ENCODE assay signal across 8 mouse cellular contexts in the genomic region with DNA sequence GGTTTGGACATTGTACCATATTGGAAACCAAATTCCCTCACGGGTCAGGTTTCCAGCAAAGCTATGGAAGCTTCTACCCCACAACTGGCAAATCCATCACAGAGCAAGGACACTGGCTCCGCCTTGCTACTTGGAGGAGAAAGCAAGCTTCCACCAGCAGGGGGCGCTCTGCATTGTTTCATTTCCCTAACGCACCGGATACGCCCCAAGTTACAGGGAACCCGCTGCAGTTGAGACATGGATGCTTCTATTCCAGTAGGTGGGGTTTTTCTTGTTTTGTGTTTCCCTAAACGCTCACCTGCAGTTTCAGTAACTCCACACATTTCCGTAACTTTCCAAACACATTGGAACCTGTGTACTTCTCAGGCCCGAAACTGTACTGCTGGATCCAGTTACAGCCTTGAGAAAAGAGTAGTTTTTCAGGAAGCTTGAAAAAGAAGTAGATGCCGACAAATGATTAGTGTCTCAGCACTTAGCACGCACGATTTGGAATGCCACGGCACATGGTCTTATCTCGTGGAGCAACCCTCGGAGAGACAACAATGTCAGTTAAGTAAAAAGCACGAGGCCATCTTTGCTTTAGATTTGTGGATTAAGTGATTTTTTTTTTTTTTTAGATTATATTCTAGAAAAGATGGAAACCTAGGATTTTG. TPM values are rescaled to one million over a fixed set of nuclear protein-coding genes. Genes with fewer than 3 reads are reported as not detected.
DNase-seq lines count a peak whose midpoint lies in the region; ATAC-seq and TF ChIP-seq lines count a peak whose summit lies in the region.

No protein-coding gene starts in this region.

- DNase-seq in 3T3-L1 (ENCODE audit: low read depth, low spot score): peak; percentile 65
- peak; percentile 69 for DNase-seq in adrenal gland, adult 8-10 months
- DNase-seq in embryo, embryonic 11.5 days (ENCODE audit: low read depth, low spot score): peak; percentile 68
- peak; percentile 80 to 89 for DNase-seq in gastrocnemius, postnatal 4 days (ENCODE audit: low spot score in 2 of 2)
- peak; percentile 86 for DNase-seq in kidney, adult 2 months
- peak; percentile 94 for DNase-seq in limb, embryonic 10.5 days (ENCODE audit: low spot score)
- peak; percentile 67 to 80 for DNase-seq in spleen, adult 2 months (ENCODE audit: low read depth in 1 of 2, low spot score in 2 of 2)

- H3K4me1 ChIP-seq in kidney, adult 2 months (ENCODE audit: control insufficient read depth, insufficient read depth, low read length): no peaks in the 10 kb centered on the region
- no peaks in the 10 kb centered on the region for H3K4me1 ChIP-seq in limb, embryonic 10.5 days
- no peaks in the 10 kb centered on the region for H3K4me1 ChIP-seq in midbrain, embryonic 16.5 days (ENCODE audit: control insufficient read depth, insufficient read depth, low read length)
- no peaks in the 10 kb centered on the region for H3K4me1 ChIP-seq in spleen, adult 2 months (ENCODE audit: control insufficient read depth, insufficient read depth, insufficient read length)

- peak; percentile 80 for ATAC-seq in midbrain, embryonic 16.5 days

- H3K9me3 ChIP-seq in limb, embryonic 10.5 days (replicated peaks): no peaks in the 10 kb centered on the region
- no peaks in the 10 kb centered on the region for H3K9me3 ChIP-seq in midbrain, embryonic 16.5 days (replicated peaks; ENCODE audit: control insufficient read depth, low read length, poor library complexity, severe bottlenecking)

- peak; percentile 88 for TF ChIP-seq CTCF in kidney, adult 2 months (conservative IDR thresholded peaks at IDR 0.05; ENCODE audit: insufficient read depth, insufficient read length, low read depth, low read length)
- TF ChIP-seq CTCF in spleen, adult 2 months (IDR thresholded peaks at IDR 0.05; ENCODE audit: extremely low read depth, insufficient read depth, insufficient read length, insufficient replicate concordance): peak; percentile 91

- no peaks in the 10 kb centered on the region for H3K36me3 ChIP-seq in kidney, adult 2 months (ENCODE audit: control insufficient read depth, insufficient read depth, low read length)
- no peaks in the 10 kb centered on the region for H3K36me3 ChIP-seq in limb, embryonic 10.5 days
- H3K36me3 ChIP-seq in midbrain, embryonic 16.5 days (ENCODE audit: control insufficient read depth, insufficient read depth, low read length): no peaks in the 10 kb centered on the region
- H3K36me3 ChIP-seq in spleen, adult 2 months (ENCODE audit: control insufficient read depth, insufficient read depth, low read length): peaks cover 19% of the 10 kb centered on the region

- H3K27ac ChIP-seq in kidney, adult 2 months (ENCODE audit: insufficient read depth, low read depth, low read length): no peak overlapping the region
- no peak overlapping the region for H3K27ac ChIP-seq in limb, embryonic 10.5 days
- H3K27ac ChIP-seq in midbrain, embryonic 16.5 days (ENCODE audit: low read length): no peak overlapping the region
- H3K27ac ChIP-seq in spleen, adult 2 months (ENCODE audit: insufficient read depth, low read length): no peak overlapping the region

- H3K9ac ChIP-seq in midbrain, embryonic 16.5 days (ENCODE audit: low read depth, low read length): no peak overlapping the region

- no peak for TF ChIP-seq POLR2A in kidney, adult 2 months (IDR thresholded peaks at IDR 0.05; ENCODE audit: low read depth, low read length)
- no peak for TF ChIP-seq POLR2A in spleen, adult 2 months (IDR thresholded peaks at IDR 0.05; ENCODE audit: low read depth, low read length)

- 32% methylated on average over 17 of the region's 17 CpGs for WGBS in kidney, adult 2 months
- WGBS in limb, embryonic 10.5 days: 47% methylated on average over 17 of the region's 17 CpGs
- 41% methylated on average over 17 of the region's 17 CpGs for WGBS in midbrain, embryonic 16.5 days
- 38% methylated on average over 17 of the region's 17 CpGs for WGBS in spleen, adult 2 months

- H3K4me2 ChIP-seq in midbrain, embryonic 16.5 days (ENCODE audit: low read length): no peak overlapping the region

- H3K27me3 ChIP-seq in kidney, adult 2 months (replicated peaks; ENCODE audit: control insufficient read depth, insufficient read depth, low read length): no peaks in the 10 kb centered on the region
- no peaks in the 10 kb centered on the region for H3K27me3 ChIP-seq in limb, embryonic 10.5 days (ENCODE audit: low read depth, poor library complexity, severe bottlenecking)
- no peaks in the 10 kb centered on the region for H3K27me3 ChIP-seq in midbrain, embryonic 16.5 days (ENCODE audit: control insufficient read depth, insufficient read depth, low read depth, low read length)
- H3K27me3 ChIP-seq in spleen, adult 2 months (ENCODE audit: control insufficient read depth, insufficient read depth, low read length): no peaks in the 10 kb centered on the region

- H3K4me3 ChIP-seq in kidney, adult 2 months (ENCODE audit: insufficient read depth, low read depth, low read length): no peak overlapping the region
- H3K4me3 ChIP-seq in limb, embryonic 10.5 days: no peak overlapping the region
- H3K4me3 ChIP-seq in midbrain, embryonic 16.5 days (ENCODE audit: low read depth, low read length): no peak overlapping the region
- H3K4me3 ChIP-seq in spleen, adult 2 months (ENCODE audit: extremely low read depth, insufficient read depth, insufficient read length): no peak overlapping the region

RNA-seq across cellular contexts. Expression of a gene that starts 21.7 kb away (rescaled TPM):
- total RNA-seq in adrenal gland, adult 8-10 months (2022): 10 to 100 TPM in 1 of 4 experiments, 1 to 10 TPM in 3; 4.5 to 14.4 (median 7.6) TPM
- total RNA-seq in gastrocnemius, postnatal 4 days (2021): 1 to 10 TPM; 5.5 to 6.2 TPM
- 2.4 and 5.1 TPM in 2 replicates for polyA plus RNA-seq in kidney, adult 2 months (2012; rRNA removed)
- polyA plus RNA-seq in limb, embryonic 10.5 days (2016; fragmentation: Nextera tagmentation; extraction: Ambion mirVana): 2.9 and 6.2 TPM in 2 replicates
- 12.3 and 14.6 TPM in 2 replicates for polyA plus RNA-seq in midbrain, embryonic 16.5 days (2015; fragmentation: Nextera tagmentation; extraction: Ambion mirVana)
- polyA plus RNA-seq in spleen, adult 2 months (2012; rRNA removed): 15.2 and 16.0 TPM in 2 replicates

RNA-seq across cellular contexts. Expression of a gene that starts 29.2 kb away (rescaled TPM):
- total RNA-seq in adrenal gland, adult 8-10 months (2022): 10 to 100 TPM; 37.2 to 42.8 (median 40.0) TPM
- total RNA-seq in gastrocnemius, postnatal 4 days (2021): 10 to 100 TPM; 23.8 to 28.1 TPM
- 29.0 and 34.4 TPM in 2 replicates for polyA plus RNA-seq in kidney, adult 2 months (2012; rRNA removed)
- polyA plus RNA-seq in limb, embryonic 10.5 days (2016; fragmentation: Nextera tagmentation; extraction: Ambion mirVana): 28.9 and 30.6 TPM in 2 replicates
- 20.7 and 21.6 TPM in 2 replicates for polyA plus RNA-seq in midbrain, embryonic 16.5 days (2015; fragmentation: Nextera tagmentation; extraction: Ambion mirVana)
- polyA plus RNA-seq in spleen, adult 2 months (2012; rRNA removed): 53.1 and 69.6 TPM in 2 replicates
